Mouse (Mus musculus) adrenal gland, adult 2 months (tissue): ENCODE data around the gene Tmcc2. TPM values are rescaled to one million over a fixed set of nuclear protein-coding genes. Genes with fewer than 3 reads are reported as not detected.
A peak's percentile ranks its signal among the peaks of the same experiment; 100 is the strongest.
"Not testable (repeated sequence)": the region's sequence is repeated elsewhere in the genome, so short reads cannot be mapped to it uniquely, and the experiment has no call there.

Source experiments
- DNase-seq: peaks from one replicate; pipeline ENCODE4 v3.0.0; 2021
- polyA plus RNA-seq: library from polyadenylated mRNA; depleted of rRNA; stranded (reverse); fragments of >200 nt; gene quantifications from 2 replicates; pipeline ENCODE4 v1.2.3, GENCODE M21; 2012
- total RNA-seq, 2 experiments: library from RNA; stranded (reverse); gene quantifications; 2 replicates each; pipeline ENCODE4 v1.2.3; 2021

Tmcc2 gene
- total and polyA plus RNA-seq, 3 experiments, result 6.4 to 12.2 (median 11.2) TPM

DNA sequence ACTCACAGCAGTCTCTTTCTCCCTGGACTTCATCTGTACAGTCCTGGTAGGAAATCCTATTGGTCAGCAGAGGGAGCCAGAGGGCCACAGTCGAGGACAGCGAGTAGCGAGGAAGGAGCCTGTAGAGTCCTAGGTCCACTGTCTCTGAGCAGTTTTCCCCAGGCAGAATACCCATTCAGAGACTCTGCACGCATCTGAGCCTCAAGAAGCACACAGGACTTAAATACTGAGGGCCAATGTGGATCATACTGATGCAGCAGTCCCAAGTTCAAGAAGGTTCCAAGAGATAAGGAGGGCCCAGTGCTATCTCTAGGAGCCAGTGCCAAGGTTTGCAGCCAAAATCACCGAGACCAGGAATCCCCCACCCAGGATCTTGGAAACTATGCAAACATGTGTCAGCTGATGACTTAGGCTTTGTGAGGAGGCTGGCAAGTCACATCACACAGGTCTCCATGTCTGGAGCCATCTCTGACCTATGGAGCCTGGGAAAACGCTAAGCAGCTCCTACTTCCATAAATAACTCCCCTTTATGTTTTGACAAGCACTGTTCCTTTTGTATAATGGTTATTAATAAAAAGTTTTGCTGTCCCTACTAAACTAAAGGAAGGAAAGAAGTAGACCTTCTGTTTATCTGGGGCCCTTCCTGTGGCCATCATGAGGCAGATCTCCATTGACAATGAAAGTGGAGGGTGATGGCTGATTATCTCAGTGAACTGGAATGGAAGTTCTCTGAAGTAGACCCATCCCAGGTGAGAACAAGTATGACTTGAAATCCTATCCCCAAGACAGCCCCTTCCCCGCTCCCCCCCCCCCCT is 23.2 kb downstream of the Tmcc2 start:
- DNase-seq, result peak; percentile 87

DNA sequence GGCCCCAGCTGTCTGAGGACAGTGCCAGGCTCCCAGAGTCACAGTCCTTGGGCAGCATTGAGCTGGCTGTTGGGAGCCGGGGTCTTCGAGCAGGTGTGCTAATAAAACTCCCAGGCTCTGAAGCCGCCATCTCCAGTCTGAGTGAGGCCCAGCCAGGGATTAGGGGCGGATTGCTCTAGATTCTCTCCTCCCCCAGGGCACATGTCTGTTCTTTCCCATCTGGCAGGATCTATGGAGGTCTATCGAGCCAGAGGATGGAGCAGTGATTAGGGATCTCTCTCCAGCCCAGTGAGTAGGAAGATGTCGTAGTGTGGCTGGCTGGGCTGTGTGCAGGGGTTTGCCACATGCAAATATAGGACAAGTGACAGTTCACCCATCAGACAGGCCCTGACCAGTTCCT is 24.1 kb downstream of the Tmcc2 start:
- DNase-seq, result no peak

DNA sequence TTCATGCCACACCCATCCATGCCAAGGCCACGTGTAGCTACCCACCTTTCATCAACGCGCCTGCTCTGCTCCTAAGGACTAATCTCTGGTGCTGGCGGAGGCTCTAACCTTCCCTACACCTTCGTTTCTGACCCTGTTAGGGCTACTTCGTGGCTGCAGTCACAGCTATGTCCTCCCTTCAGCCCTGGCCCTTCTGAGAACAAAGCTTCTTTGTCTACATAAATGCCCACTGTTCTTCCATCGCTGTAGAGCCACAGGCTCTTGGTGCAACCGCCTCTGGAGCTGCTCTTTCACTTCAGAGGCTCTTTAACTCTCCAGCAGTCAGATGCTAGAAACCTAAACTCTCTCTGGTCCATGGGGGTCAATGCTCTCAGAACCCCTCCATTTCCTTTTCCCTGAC is 24.8 kb downstream of the Tmcc2 start:
- DNase-seq, result no peak

DNA sequence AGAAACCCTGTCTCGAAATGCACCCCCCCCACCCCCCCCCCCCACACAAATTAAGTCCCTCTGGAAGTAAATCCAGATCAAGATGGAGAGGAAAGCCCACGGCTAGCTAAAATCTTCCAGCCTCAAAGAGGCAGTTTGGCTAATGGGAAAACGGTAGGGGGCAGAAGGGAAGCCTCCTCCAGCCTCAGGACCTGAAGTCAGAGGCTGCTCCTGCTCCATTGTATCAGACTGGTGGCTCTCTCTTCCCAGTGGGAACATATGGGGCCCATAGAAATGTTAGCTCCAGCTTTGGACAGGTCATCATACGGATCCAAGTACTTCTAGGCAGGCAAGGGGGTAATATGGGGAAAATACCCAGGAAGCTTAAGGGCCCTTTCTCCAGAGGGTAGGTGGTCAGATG is 25.4 kb downstream of the Tmcc2 start:
- no peak for DNase-seq

DNA sequence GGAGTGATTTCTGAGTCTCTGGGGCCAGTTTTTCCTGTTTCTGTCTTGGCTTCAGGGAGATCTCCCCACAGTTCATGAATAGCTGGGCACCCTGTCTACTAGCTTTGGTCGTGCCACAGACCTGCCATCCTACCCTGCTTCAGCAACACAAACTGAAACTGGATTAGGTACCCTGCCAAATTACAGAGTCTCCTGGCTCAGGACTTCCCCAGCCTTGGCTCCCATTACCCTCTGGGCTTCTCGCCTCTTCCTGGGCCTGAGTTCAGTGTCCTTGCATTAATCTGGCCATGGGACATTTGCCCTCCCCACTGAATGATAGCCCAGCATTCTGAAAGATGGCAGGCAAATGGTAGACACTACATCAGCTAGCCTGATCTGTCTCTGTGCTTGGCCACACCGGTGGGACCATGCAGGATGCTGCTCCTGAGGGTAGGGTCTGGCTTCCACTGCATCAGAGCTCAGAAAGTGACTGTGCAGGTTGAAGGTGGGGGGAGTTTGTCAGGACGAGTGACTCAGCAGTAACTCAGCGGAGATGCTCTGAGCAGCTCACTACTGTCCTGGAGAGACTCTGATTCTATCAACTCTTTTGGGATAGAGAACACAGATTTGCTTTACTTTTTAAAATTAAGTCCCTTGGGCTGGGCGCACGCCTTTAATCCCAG is 26.1 kb downstream of the Tmcc2 start:
- DNase-seq, result peak; percentile 66

DNA sequence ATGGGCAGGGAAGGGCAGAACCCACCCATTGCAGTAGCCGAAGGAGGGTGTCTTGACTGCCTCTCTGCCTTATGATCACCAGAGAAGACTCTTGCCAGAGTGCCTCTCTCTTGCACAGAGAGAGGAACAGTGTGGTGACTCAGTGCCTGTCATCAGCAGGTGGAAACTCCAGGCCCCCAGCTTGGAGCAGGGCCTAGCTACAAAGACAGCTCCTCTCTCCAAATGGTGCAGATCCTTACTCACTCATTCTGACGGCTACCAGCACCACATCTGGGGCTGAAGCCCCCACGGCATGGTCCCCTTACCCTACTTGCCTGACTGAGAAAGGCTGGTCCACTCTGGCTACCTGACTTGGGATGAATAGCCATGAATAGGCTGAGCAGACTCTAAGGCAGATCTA is 26.7 kb downstream of the Tmcc2 start:
- peak; percentile 43 for DNase-seq

DNA sequence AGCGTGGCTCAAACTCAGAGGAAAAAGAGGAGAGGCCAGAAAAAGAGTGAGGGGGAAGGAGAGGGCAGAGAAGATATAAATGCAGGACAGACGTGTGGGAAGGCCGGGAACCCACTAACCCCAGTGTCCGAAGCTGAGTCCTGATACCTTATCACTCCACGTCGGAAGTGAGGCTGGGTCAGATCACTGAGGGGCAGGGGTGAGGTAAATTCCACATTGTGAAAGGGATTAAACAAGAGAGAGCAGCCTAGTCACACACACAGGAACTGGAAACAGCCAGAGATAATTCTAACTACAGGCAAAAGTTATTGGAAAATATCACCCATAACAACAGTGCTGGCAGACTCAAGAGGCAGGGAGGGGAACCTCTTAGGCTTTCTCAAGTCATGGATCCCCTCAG is 29.1 kb downstream of the Tmcc2 start:
- DNase-seq, result no peak

DNA sequence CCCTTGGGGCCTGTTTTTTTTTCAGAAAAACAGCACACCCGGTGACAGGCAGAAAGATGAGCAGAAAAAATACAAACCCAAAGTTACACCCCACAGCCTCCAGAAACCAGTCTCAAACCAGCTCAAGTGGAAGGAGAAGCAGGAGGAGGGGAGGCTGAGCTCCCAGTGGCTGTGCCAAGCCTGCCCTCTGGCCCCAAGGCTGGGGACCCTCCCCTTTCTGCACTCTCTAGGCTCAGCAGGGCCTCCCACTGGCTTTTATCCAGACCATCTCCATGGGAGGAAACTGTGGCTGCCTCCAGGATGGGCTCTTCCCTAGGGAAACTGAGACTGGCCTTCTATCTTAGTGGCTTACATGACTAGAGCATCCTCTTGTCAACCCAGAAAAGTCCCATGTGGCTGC is 34.2 kb downstream of the Tmcc2 start:
- no peak for DNase-seq

DNA sequence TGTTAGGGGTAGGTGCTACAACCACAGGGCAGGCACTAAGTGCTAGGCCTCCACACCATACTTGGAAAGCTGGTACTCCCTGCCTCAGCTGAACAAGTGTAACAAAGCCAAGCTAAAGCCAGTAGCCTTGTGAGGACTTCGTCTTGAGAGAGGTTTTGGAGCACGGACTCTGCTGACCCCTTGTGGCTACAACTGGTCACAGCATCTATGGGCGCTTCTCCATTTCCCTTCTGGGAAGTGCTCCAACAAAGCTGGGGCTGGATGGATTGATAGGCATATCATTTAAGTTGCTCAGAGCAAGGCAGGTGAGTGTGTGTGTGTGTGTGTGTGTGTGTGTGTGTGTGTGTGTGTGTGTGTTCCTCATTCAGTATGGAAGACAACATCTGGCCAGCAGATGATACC is 35.2 kb downstream of the Tmcc2 start:
- peak; percentile 89 for DNase-seq

DNA sequence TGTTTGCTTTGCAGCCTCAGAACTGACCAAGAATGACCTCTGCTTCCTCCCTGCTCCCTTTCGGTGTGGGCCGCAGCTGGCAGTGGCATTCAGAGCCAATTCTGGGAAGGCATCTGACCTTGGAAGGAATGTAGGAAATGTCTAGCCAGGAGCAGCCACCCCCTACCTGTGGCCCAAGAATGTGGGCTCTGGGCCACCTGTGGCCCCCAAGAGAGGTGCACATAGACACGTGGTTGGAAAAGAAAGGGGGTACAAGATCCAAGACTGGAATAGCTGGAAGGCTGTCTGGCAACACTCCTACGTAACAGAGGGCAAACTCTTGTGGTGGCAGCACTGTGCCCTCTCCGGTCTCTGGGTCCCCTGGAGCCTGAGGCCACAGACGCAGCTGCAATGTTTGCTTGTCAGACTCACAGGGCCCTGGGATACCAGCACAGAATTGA is 35.9 kb downstream of the Tmcc2 start:
- DNase-seq, result peak; percentile 45

DNA sequence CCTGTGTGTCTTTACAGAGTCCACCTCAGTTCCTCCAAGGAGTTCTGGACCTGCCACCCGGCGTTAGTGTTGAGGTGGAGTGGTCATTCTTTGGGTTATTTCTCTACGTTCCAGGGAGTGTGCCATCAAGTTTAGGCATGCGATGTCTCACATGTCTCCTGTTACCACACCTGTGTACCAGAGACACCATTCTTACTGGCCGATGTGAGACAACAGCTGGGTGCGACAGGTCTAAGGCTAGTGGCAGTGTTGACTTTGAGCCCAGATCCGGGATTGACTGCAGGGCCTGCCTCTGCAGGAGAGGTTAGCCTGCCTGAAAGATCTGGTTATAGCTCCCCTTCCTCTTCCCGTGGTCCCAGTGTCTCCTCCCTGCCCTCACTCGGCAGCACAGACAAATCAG is 36.8 kb downstream of the Tmcc2 start:
- no peak for DNase-seq

DNA sequence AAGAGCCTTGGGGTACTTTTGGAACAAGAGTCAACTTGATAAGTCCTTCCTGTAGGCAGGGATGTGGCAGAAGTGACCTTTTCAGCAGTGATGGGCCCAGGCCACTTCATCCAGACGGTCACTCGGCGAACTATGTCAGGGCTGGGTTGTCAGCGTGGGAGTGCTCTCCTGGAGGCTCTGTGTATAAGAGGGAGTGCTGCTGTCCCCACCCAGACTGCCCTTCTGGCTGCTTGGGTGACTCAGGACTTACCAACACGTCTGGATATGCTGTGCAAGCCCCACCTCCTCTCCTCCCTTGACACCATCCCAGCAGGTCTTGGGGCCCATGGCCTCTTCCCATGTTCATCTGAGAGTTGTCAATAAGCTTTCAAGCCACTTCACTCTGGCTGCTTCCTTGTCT is 37.7 kb downstream of the Tmcc2 start:
- DNase-seq, result no peak

DNA sequence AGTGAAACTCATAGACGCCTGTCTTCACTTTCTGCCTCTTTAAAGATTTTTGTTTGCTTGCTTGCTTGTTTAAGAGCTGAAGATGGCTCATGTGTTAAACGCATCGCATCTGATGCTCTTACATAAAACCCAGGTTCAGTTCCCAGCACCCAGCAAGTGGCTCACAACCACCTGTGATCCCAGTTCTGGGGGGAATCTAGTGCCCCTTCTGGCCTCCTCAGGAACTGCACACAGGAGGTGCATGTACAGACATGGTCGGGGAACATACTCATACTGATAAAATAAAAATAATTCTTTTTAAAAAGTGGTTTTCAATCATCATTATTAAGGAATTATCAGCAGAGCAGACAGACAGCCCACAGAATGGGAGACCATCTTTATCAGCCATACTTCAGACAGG is 40.0 kb downstream of the Tmcc2 start:
- no peak for DNase-seq

DNA sequence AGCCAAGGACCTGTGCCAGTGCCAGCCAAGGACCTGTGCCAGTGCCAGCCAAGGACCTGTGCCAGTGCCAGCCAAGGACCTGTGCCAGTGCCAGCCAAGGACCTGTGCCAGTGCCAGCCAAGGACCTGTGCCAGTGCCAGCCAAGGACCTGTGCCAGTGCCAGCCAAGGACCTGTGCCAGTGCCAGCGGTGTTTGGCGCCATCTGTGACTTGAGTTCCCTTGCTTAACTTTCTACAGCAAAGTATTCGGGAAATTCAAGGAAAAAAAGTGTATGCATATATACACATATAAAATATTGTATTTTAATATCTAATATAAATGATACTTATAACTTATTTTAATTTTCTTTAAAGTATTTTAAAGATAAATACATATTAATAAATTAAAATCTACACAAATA is 41.5 kb downstream of the Tmcc2 start:
- not testable (repeated sequence) for DNase-seq

DNA sequence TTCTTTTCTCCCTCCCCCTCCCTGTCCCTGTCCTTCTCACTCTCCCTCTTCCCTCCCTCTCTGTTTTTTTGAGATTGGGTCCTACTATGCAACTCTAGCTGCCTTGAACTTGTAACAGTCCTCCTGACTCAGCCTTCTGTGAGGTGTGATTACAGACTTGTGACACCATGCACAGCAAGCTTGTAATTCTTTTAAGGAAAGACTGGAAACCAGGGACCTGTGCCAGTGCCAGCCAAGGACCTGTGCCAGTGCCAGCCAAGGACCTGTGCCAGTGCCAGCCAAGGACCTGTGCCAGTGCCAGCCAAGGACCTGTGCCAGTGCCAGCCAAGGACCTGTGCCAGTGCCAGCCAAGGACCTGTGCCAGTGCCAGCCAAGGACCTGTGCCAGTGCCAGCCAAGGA is 42.0 kb downstream of the Tmcc2 start:
- DNase-seq, result peak; percentile 39

DNA sequence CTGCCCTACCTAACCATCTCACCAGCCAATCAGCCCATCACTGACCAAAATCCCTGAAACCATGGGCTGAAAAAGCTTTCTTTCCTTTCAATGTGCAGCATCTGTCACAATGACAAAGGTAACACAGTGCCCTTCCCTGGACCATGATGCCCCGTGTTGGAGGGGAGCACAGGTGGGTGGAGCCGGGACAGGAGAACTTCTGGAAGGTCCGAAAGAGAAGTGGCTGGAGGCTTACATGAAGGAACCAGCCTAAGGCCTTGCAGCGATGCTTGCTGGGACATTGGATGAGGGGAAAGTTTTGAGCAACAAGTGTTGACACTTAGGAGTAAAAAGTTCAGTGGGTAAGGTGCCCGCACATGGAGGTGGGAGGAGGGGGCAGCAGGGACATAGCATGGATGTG is 42.7 kb downstream of the Tmcc2 start:
- DNase-seq, result no peak

DNA sequence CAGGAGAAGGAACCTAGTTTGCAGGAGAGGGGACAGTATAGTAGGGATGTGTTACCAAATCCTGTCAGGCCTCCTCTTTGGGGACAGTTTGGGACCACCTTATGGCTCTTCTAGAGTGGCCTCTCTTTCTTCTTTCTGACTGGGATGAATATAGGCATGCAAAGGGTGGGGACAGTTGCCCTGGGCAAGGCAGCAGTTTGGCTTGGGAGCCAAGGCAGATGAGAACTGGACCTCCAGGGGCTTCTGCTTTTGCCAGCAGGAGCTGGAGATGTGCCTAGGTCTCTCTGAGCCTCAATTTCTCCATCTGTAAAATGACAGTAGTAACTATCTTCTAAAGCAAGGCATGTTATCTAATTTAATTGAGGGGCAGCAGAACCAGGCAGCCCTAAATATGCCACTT is 44.1 kb downstream of the Tmcc2 start:
- DNase-seq, result no peak

DNA sequence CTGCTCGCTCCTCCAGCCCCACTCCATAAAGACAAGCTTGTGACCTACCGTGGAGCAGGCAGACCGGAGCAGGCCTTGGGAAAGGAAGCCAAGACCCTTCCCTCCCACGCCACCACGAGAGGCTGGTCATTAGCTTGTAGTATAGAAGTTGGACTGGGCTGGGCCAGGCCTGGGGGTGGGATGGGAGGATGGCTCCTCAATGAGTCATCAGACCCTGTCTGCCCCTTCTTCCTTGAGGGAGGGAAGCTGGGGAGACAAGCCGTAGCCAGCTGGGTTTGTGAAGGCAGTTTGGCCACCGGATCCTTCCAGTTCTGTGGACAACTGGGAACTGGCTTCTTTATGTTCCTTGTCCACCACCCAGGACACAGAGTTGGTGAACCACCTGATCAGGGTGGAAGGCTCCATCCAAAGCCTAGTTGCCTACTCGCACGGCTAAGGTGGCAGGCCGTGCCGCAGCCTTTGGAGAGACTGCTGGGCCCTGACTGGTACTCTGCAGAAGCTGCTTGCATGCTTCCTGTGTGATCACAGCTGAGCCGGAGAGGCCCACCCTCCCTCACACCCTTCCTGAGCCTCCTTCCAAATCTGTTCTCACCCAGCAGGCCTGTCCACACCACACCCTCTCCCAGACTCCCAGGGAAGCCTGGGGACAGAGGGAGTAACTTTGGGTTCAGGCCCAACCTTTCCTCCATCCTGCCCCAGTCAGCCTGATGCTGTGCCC is 44.8 kb downstream of the Tmcc2 start:
- peak; percentile 56 for DNase-seq

DNA sequence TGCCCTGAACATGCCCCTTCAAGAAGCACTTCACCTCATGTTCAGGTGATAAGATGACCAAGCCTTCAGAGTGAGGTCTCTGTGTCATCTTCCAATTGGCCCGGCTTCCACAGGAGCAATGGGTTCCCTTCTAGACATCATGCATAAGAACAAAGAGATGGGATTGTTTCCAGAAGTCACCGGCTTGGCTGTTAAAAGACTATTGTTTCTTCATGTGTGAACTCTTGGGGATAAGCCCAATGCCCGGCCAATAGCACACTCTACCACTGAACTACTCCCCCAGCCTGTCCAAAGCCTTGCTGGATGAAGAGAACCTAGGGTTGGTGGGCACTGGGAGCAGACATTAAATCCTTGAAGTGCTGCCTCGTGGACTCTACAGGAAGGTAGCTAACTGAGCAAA is 45.6 kb downstream of the Tmcc2 start:
- no peak for DNase-seq

DNA sequence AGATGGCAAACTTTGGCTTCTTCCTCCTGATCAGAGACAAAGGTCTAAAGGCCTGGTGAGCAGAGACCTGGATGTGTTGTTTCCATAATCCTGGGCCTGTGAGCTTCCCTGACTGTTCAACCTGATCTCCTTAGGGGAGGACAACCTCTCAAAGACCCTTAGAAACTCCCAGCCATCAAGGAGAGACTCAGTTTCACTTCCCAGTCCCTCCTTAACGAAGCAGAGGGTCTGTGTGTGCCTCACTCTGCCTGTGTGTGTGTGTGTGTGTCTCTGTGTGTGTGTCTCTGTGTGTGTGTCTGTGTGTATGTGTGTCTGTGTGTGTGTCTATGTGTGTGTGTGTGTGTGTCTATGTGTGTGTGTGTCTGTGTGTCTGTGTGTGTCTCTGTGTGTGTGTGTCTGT is 47.4 kb downstream of the Tmcc2 start:
- no peak for DNase-seq

DNA sequence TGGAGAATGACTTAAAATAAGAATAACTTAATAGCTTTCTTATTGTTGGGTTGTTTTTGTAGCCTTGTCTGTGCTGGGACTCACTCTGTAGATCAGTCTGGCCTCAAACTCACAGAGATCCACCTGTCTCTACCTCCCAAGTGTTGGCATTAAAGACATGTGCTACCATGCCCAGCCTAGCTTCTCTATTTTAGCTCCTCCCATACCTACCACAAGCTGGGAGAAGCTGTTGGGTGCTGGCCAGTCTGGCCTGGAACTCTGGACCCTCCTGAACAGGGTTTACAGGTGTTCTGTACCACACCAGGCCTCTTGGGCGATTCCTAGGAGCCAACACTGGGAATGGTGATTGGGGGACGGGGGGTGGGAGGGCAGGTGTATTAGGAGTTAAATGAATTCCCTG is 47.9 kb downstream of the Tmcc2 start:
- no peak for DNase-seq

DNA sequence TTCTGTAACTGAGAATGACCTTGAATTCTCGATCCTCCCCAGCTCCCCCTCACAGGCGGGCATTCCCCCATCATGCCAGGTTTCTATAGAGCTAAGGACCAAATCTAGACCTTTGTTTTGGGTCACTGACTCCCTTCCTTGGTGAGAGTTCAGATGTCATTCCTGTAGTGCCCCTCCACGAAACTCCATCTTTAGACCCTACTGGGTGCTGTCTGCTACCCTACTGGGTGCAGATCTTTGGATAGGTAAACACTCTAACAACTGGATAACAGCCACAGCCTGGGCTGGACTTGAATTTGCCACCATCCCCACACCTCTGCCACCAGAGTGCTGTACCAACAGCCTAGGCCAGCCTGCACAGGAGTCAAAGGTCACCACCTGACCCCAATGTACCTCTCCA is 48.6 kb downstream of the Tmcc2 start:
- DNase-seq, result no peak
